Mouse (Mus musculus) cortical plate, adult 2 months (tissue): ENCODE data around the gene Tars2. TPM values are rescaled to one million over a fixed set of nuclear protein-coding genes. Genes with fewer than 3 reads are reported as not detected.
A peak's percentile ranks its signal among the peaks of the same experiment; 100 is the strongest.

ENCODE experiments used
- H3K27ac ChIP-seq: fragments of 200-500 bp; 2 replicates; pipeline ENCODE4 v1.5.1; 2012; ENCODE audit warnings: low read length, control low read depth, inconsistent platforms; ENCODE audit not compliant: insufficient read depth
- H3K4me1 ChIP-seq: fragments of 200-500 bp; 2 replicates; pipeline ENCODE4 v1.6.1; 2011; ENCODE audit warnings: low read length; ENCODE audit not compliant: control insufficient read depth, insufficient read depth
- H3K4me3 ChIP-seq: fragments of 200-500 bp; 2 replicates; pipeline ENCODE4 v1.5.1; 2011; ENCODE audit warnings: mild to moderate bottlenecking, low read length, control low read depth; ENCODE audit not compliant: insufficient read depth
- CTCF ChIP-seq: fragments of 200-500 bp; IDR thresholded peaks from 2 replicates; pipeline ENCODE4 v1.5.1; 2011; ENCODE audit warnings: mild to moderate bottlenecking, control low read depth, low read length; ENCODE audit not compliant: insufficient read depth; ENCODE audit errors: extremely low read depth
- POLR2A ChIP-seq: fragments of 200-500 bp; IDR thresholded peaks from 2 replicates; pipeline ENCODE4 v1.6.1; 2011; ENCODE audit warnings: mild to moderate bottlenecking, low read length, control low read depth; ENCODE audit not compliant: insufficient read depth; ENCODE audit errors: extremely low read depth
- polyA plus RNA-seq: library from polyadenylated mRNA; depleted of rRNA; stranded (reverse); fragments of >200 nt; gene quantifications from 2 replicates; pipeline ENCODE4 v1.2.3, GENCODE M21; 2012

Gene Tars2
- polyA plus RNA-seq, 1 experiment: 38.6 TPM

- peaks cover 4% of the 10 kb centered on the region for H3K4me1 ChIP-seq
- TF ChIP-seq POLR2A (no peak), CTCF (no peak)
- no peak overlapping the region for H3K4me3 ChIP-seq
- no peak overlapping the region for H3K27ac ChIP-seq
Observed at GRCm38 (mm10) chr3:95735071-95735670, 24.8 kb downstream of the Tars2 start.

- TF ChIP-seq CTCF (no peak), POLR2A (no peak)
- Histone ChIP-seq H3K4me3 (no peak overlapping the region), H3K27ac (no peak overlapping the region), H3K4me1 (peaks cover 3% of the 10 kb centered on the region)
Observed at GRCm38 (mm10) chr3:95734092-95734702, 25.8 kb downstream of the Tars2 start.

GRCm38 (mm10) chr3:95732744-95733521 lies 27.1 kb downstream of the Tars2 start:
- TF ChIP-seq CTCF (no peak), POLR2A (no peak)

GRCm38 (mm10) chr3:95732297-95732696 lies 27.7 kb downstream of the Tars2 start:
- H3K27ac ChIP-seq: no peak overlapping the region; the same call in 1 of the 2 replicates
- H3K4me3 ChIP-seq: no peak overlapping the region
- H3K4me1 ChIP-seq: peaks cover 2% of the 10 kb centered on the region
- TF ChIP-seq POLR2A: no peak
- no peak for TF ChIP-seq CTCF

More at GRCm38 (mm10) chr3:95732744-95733521, 27.1 kb downstream of the Tars2 start:
- peaks cover 2% of the 10 kb centered on the region for H3K4me1 ChIP-seq
- H3K4me3 ChIP-seq: no peak overlapping the region
- H3K27ac ChIP-seq: no peak overlapping the region; the same call in 1 of the 2 replicates

GRCm38 (mm10) chr3:95731802-95732201 lies 28.2 kb downstream of the Tars2 start:
- no peak overlapping the region for H3K27ac ChIP-seq
- TF ChIP-seq CTCF (0 out of 2 replicates have a peak, but pooled peaks have one; percentile 11), POLR2A (no peak)
- no peak overlapping the region for H3K4me3 ChIP-seq
- H3K4me1 ChIP-seq: peaks cover 2% of the 10 kb centered on the region

GRCm38 (mm10) chr3:95730431-95730830 lies 29.6 kb downstream of the Tars2 start:
- H3K4me1 ChIP-seq: peaks cover 2% of the 10 kb centered on the region

GRCm38 (mm10) chr3:95728906-95729305 lies 31.1 kb downstream of the Tars2 start:
- H3K4me1 ChIP-seq: peaks cover 2% of the 10 kb centered on the region
- no peak overlapping the region for H3K4me3 ChIP-seq
- TF ChIP-seq POLR2A (no peak), CTCF (no peak)
- no peak overlapping the region for H3K27ac ChIP-seq

More at GRCm38 (mm10) chr3:95730431-95730830, 29.6 kb downstream of the Tars2 start:
- TF ChIP-seq CTCF (no peak), POLR2A (no peak)
- Histone ChIP-seq H3K4me3 (no peak overlapping the region), H3K27ac (no peak overlapping the region)

GRCm38 (mm10) chr3:95726696-95727358 lies 33.2 kb downstream of the Tars2 start:
- Histone ChIP-seq H3K27ac (no peak overlapping the region), H3K4me3 (no peak overlapping the region), H3K4me1 (no peaks in the 10 kb centered on the region)
- TF ChIP-seq POLR2A (no peak), CTCF (no peak)

GRCm38 (mm10) chr3:95725863-95726262 lies 34.1 kb downstream of the Tars2 start:
- TF ChIP-seq POLR2A: no peak
- TF ChIP-seq CTCF: no peak
- no peak overlapping the region for H3K4me3 ChIP-seq

GRCm38 (mm10) chr3:95722386-95722785 lies 37.6 kb downstream of the Tars2 start:
- no peaks in the 10 kb centered on the region for H3K4me1 ChIP-seq
- H3K4me3 ChIP-seq: no peak overlapping the region
- TF ChIP-seq POLR2A: no peak
- no peak for TF ChIP-seq CTCF
- no peak overlapping the region for H3K27ac ChIP-seq

More at GRCm38 (mm10) chr3:95725863-95726262, 34.1 kb downstream of the Tars2 start:
- no peaks in the 10 kb centered on the region for H3K4me1 ChIP-seq
- H3K27ac ChIP-seq: no peak overlapping the region
